Mouse (Mus musculus) ES-Bruce4 (cell line): ENCODE data around the gene Sgcg.

Source experiments
- CTCF ChIP-seq: IDR thresholded peaks from one replicate; pipeline ENCODE4 v1.8.1; 2011; ENCODE audit warnings: low read depth, low read length
- POLR2A ChIP-seq: IDR thresholded peaks from one replicate; pipeline ENCODE4 v1.8.1; 2011; ENCODE audit warnings: low read length; ENCODE audit not compliant: insufficient read depth

DNA sequence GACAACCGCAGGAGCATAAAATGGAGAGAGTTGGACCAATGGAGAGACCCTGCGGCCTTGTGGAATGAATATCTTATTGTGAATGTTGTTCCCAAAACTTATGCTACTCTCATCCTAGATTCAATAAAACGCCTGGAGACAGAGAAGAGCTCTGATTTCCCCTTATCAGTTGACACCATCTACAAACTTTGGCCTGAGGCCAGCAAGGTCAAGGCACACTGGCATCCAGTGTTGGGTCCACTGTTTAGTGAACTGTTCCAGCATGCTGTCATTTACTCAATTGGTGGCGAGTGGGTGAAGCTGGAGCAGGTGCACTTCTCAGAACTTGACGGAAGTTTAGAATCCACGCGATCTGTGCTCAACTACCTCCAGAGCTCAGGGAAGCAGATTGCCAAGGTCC is 66.4 kb downstream of the Sgcg start:
- TF ChIP-seq CTCF (no peak), POLR2A (no peak)
